Mouse (Mus musculus) ES-E14 (cell line): ENCODE measurements at regions not wholly inside any gene's neighbourhood (a gene's known extent, or its start where the extent isn't known, plus 50 kb on each side); places are given as distances from the start of the nearest gene placed in this dataset.

Experiments used
- CHD2 ChIP-seq: IDR thresholded peaks from 2 replicates; pipeline ENCODE4 v1.6.1; 2014; ENCODE audit warnings: mild to moderate bottlenecking, low read depth, low read length, inconsistent platforms
- HCFC1 ChIP-seq: IDR thresholded peaks from 2 replicates; pipeline ENCODE4 v1.6.1; 2012; ENCODE audit warnings: low read length, inconsistent platforms, borderline replicate concordance; ENCODE audit not compliant: insufficient read depth
- ZC3H11A ChIP-seq: IDR thresholded peaks from 2 replicates; pipeline ENCODE4 v1.6.1; 2012; ENCODE audit warnings: low read depth, mild to moderate bottlenecking, inconsistent platforms, low read length, borderline replicate concordance

DNA sequence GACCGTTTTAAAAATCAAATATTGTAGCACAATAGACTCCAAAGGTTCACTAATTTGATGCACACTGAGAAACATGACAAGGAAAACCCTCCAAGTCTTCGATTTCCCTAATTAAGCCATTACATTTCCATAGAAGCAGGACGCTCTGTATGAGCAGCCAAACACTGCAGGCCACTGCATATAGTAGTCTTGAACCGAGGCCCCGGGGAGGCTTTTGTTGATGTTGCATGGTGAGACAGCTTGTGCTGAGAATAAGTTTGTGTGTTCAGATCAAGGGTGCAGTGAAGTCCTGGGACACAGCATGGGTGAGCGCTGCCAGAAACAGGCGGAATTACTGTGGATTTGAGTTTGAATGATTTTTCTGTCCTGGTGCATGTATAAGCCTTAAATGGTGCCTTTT lies 154.9 kb upstream of the Rtl1 start:
- no peak for TF ChIP-seq CHD2
- TF ChIP-seq ZC3H11A: no peak
- no peak for TF ChIP-seq HCFC1
